Mouse (Mus musculus): ENCODE results near the gene Zfp335. TPM values are rescaled to one million over a fixed set of nuclear protein-coding genes. Genes with fewer than 3 reads are reported as not detected.

Zfp335 gene
- polyA plus RNA-seq (2015; fragmentation: Illumina TruSeq; extraction: RNeasy Lipid Tissue Mini Kit (QIAGEN cat#74804); ENCODE audit: insufficient read depth, low read depth, low replicate concordance), result 5.1 TPM

DNA sequence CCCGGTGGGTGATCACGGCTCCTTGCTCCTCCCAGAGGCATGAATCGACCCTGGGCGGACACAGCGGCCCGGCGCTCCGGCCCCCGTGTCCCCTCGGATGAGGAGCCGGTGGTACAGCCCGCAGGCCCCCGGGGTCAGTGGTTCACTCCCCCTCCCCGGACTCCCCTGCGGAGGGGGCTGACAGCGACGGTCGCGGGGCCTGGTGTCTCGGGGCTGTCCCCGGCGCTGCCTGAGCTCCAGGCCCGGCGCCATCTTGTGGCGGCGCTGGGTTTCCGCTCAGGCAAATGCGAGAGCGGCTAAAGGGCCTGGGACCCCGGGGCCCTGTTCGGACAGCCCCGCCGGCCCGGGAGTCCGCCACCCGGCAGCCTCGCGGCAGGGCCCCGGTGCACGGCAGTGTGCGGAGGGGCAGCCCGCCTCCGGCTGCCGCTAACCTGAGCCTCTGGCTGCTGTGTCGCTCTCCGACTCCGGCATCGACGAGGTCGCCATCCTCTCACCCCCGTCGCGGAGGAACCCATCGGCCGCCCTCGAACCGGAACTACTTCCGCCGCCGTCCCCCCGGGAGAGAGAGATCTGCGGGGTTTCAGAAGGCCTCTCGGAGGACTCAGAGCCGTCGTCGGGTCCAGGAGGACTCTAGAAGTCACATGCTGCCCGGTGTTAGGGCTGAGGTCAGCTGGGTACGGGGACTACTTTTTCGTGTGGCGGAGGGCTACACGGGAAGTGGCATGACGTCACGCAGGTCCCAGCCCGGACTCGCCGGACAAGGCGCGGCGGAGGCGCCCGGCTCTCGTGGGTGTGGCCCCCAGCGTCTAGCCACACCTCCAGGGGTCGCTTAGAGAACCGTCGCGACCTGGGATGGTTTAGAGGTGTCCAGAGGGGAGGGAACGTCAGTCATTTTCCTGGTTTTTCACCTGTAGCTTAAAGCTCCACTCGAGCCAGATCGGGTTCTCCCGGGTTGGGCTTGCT lies at the start of gene Zfp335:
Gene Zfp335, minus strand, starts transcription at position 672 of the 963 bp plus-strand sequence.

DNA sequence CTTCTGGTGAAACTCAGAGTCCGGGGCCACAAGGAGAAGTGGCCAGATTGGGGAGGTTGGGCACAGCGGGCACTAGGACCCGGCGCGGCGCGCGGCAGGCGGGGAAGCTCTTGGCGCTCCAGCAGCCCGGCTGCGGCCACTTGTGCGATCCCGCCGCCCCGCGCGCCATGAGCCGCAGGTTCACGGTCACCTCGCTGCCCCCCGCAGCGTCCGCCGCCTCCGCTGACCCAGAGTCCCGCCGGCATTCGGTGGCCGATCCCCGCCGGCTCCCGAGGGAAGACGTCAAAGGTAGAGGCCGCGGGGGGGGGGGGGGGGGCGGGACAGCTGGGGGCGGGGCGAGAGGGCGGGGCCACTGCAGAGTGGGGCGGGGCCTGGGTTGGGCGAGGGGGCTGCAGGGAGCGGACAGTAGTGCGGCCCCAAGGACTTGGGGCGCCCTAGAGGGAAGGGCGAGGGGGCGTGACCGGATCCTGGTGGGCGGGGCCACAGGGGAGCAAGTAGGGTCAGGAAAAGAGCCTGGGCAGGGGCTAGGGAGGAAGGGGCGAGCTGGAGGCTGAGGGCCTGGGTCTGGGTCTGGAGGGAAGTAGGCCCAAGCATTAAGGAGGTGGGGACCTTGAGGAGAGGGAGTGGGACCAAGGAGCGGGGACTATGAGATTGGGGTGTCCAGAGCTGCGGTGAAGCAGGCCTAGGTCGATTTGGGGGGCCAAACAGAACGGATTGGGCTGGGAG lies 49.3 kb upstream of the Zfp335 start, which contains the start of gene Slc12a5:
Gene Slc12a5, plus strand, starts transcription at position 87 of the 726 bp plus-strand sequence.

DNA sequence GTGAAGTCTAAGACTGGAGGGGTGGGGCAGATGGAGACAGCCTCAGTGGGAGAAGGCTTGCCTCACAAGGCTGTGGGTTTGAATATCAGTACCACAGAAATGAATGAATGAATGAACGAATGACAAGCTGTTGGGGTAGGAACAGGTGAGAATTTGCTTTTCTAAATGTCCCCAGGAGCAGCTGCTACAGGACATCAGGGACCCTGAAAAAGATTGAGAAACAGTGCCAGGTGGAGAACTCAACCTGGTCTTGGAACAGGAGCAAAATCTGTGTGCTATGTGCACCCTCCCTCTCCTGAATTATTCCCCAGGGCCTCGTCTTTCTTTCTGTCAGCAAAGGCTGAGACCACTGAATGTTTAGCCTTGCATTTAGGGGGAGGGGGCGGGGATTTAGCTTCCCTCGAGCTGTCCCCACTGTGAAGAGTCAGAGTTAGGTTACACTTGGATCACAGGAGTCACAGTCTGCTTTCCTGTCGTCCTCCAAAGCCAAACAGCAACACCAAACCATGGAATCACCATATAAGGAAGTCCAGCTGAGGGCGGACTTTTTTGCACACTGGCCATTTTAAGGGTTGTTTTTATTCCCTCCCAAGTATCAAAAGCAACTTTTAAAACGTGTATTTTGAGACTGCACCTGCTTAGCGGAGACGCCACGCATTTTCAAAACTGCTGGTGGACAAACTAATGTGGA lies 28.7 kb upstream of the Zfp335 start, which contains the start of gene Mmp9:
Gene Mmp9, plus strand, starts transcription at position 641 of the 691 bp plus-strand sequence.

DNA sequence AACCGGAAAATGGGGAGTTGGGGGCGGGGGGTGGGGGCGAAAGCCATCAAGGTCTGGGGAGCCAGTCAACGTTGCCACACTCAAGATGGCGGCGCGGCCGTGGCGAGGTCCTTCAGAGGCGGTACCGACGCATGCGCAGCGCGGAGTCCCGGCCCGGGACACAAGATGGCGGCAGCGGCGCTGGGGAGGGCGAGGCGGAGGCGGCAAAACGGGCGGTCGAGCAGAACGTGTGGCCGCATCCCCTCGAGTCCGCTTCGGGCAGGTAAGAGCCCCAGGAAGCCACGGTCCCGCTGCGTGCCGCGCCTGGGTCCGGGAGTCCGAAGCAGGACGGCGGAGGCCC lies 32.4 kb downstream of the Zfp335 start, which contains the start of gene Pcif1:
Gene Pcif1, plus strand, starts transcription at position 77 of the 340 bp plus-strand sequence.

DNA sequence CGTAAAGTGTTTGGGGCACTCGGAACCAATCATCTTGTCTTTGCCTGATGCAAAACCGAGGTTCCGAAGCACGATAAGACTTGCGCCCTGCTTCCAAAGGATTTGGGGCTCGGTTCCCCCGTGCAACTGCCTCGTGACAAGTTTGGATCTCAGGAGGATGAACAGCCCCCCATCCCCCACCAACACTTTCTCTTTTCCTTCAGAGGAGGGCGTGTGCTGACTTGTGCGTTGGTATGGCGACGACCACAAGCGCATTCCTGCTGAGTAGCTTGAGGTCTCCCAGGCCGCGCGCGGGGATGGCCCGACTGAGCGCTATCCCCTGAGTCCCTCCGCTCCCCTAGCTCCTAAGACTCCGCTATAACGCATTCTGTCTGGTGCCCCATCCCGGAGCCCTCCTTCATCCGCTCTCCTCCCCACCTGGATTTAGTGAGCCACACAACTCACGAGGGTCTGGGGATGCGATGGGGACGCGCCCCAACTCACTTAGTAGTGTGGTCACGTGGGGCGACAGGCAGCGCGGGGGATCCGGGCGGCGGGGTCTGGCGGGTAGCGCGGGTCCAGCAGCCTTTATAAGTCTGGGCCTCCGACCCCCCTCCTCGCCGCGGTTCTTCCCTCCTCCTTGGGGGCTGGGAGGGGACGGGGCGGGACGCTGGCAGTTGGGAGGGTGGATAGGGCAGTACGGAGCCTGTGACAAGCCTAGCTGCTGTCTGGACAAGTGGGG lies 54.3 kb downstream of the Zfp335 start, which contains the start of gene Pltp:
Gene Pltp, minus strand, starts transcription at position 611 of the 721 bp plus-strand sequence.

Other genes with a start within 250 kb of the Zfp335 start
- gene Wfdc11, start 237.7 kb downstream of the Zfp335 start, polyA plus RNA-seq (2015; fragmentation: Illumina TruSeq; extraction: RNeasy Lipid Tissue Mini Kit (QIAGEN cat#74804); ENCODE audit: insufficient read depth, low read depth, low replicate concordance), result not detected
- gene Wfdc13, start 226.7 kb downstream of the Zfp335 start, polyA plus RNA-seq (2015; fragmentation: Illumina TruSeq; extraction: RNeasy Lipid Tissue Mini Kit (QIAGEN cat#74804); ENCODE audit: insufficient read depth, low read depth, low replicate concordance), result not detected
- gene Spint4, start 213.3 kb downstream of the Zfp335 start, polyA plus RNA-seq (2015; fragmentation: Illumina TruSeq; extraction: RNeasy Lipid Tissue Mini Kit (QIAGEN cat#74804); ENCODE audit: insufficient read depth, low read depth, low replicate concordance), result not detected
- gene Spint5, start 196.5 kb downstream of the Zfp335 start, polyA plus RNA-seq (2015; fragmentation: Illumina TruSeq; extraction: RNeasy Lipid Tissue Mini Kit (QIAGEN cat#74804); ENCODE audit: insufficient read depth, low read depth, low replicate concordance), result not detected
- 2.3 TPM for gene Wfdc3, start 165.8 kb downstream of the Zfp335 start, polyA plus RNA-seq (2015; fragmentation: Illumina TruSeq; extraction: RNeasy Lipid Tissue Mini Kit (QIAGEN cat#74804); ENCODE audit: insufficient read depth, low read depth, low replicate concordance)
- 6.2 TPM for gene Dnttip1, start 165.8 kb downstream of the Zfp335 start, polyA plus RNA-seq (2015; fragmentation: Illumina TruSeq; extraction: RNeasy Lipid Tissue Mini Kit (QIAGEN cat#74804); ENCODE audit: insufficient read depth, low read depth, low replicate concordance)
- gene Ube2c, start 141.9 kb downstream of the Zfp335 start, polyA plus RNA-seq (2015; fragmentation: Illumina TruSeq; extraction: RNeasy Lipid Tissue Mini Kit (QIAGEN cat#74804); ENCODE audit: insufficient read depth, low read depth, low replicate concordance), result not detected
- gene Tnnc2, start 131.8 kb downstream of the Zfp335 start, polyA plus RNA-seq (2015; fragmentation: Illumina TruSeq; extraction: RNeasy Lipid Tissue Mini Kit (QIAGEN cat#74804); ENCODE audit: insufficient read depth, low read depth, low replicate concordance), result not detected
- gene Snx21, start 125.9 kb downstream of the Zfp335 start, polyA plus RNA-seq (2015; fragmentation: Illumina TruSeq; extraction: RNeasy Lipid Tissue Mini Kit (QIAGEN cat#74804); ENCODE audit: insufficient read depth, low read depth, low replicate concordance), result 7.6 TPM
- gene Acot8, start 106.9 kb downstream of the Zfp335 start, polyA plus RNA-seq (2015; fragmentation: Illumina TruSeq; extraction: RNeasy Lipid Tissue Mini Kit (QIAGEN cat#74804); ENCODE audit: insufficient read depth, low read depth, low replicate concordance), result 3.7 TPM
- 1.3 TPM for gene Zswim3, start 106.7 kb downstream of the Zfp335 start, polyA plus RNA-seq (2015; fragmentation: Illumina TruSeq; extraction: RNeasy Lipid Tissue Mini Kit (QIAGEN cat#74804); ENCODE audit: insufficient read depth, low read depth, low replicate concordance)
- 2.2 TPM for gene Zswim1, start 89.1 kb downstream of the Zfp335 start, polyA plus RNA-seq (2015; fragmentation: Illumina TruSeq; extraction: RNeasy Lipid Tissue Mini Kit (QIAGEN cat#74804); ENCODE audit: insufficient read depth, low read depth, low replicate concordance)
- not detected for gene Spata25, start 83.2 kb downstream of the Zfp335 start, polyA plus RNA-seq (2015; fragmentation: Illumina TruSeq; extraction: RNeasy Lipid Tissue Mini Kit (QIAGEN cat#74804); ENCODE audit: insufficient read depth, low read depth, low replicate concordance)
- 25.7 TPM for gene Ctsa, start 78.9 kb downstream of the Zfp335 start, polyA plus RNA-seq (2015; fragmentation: Illumina TruSeq; extraction: RNeasy Lipid Tissue Mini Kit (QIAGEN cat#74804); ENCODE audit: insufficient read depth, low read depth, low replicate concordance)
- gene Neurl2, start 78.3 kb downstream of the Zfp335 start, polyA plus RNA-seq (2015; fragmentation: Illumina TruSeq; extraction: RNeasy Lipid Tissue Mini Kit (QIAGEN cat#74804); ENCODE audit: insufficient read depth, low read depth, low replicate concordance), result 0.87 TPM
- gene Pltp, start 54.0 kb downstream of the Zfp335 start, polyA plus RNA-seq (2015; fragmentation: Illumina TruSeq; extraction: RNeasy Lipid Tissue Mini Kit (QIAGEN cat#74804); ENCODE audit: insufficient read depth, low read depth, low replicate concordance), result 49.6 TPM
- 14.1 TPM for gene Pcif1, start 32.5 kb downstream of the Zfp335 start, polyA plus RNA-seq (2015; fragmentation: Illumina TruSeq; extraction: RNeasy Lipid Tissue Mini Kit (QIAGEN cat#74804); ENCODE audit: insufficient read depth, low read depth, low replicate concordance)
- 6.0 TPM for gene Mmp9, start 29.0 kb upstream of the Zfp335 start, polyA plus RNA-seq (2015; fragmentation: Illumina TruSeq; extraction: RNeasy Lipid Tissue Mini Kit (QIAGEN cat#74804); ENCODE audit: insufficient read depth, low read depth, low replicate concordance)
- gene Slc12a5, start 49.0 kb upstream of the Zfp335 start, polyA plus RNA-seq (2015; fragmentation: Illumina TruSeq; extraction: RNeasy Lipid Tissue Mini Kit (QIAGEN cat#74804); ENCODE audit: insufficient read depth, low read depth, low replicate concordance), result 2.0 TPM
- 8.9 TPM for gene Ncoa5, start 123.1 kb upstream of the Zfp335 start, polyA plus RNA-seq (2015; fragmentation: Illumina TruSeq; extraction: RNeasy Lipid Tissue Mini Kit (QIAGEN cat#74804); ENCODE audit: insufficient read depth, low read depth, low replicate concordance)
- gene Cd40, start 143.9 kb upstream of the Zfp335 start, polyA plus RNA-seq (2015; fragmentation: Illumina TruSeq; extraction: RNeasy Lipid Tissue Mini Kit (QIAGEN cat#74804); ENCODE audit: insufficient read depth, low read depth, low replicate concordance), result not detected
- gene 1700025C18Rik, start 179.0 kb upstream of the Zfp335 start, polyA plus RNA-seq (2015; fragmentation: Illumina TruSeq; extraction: RNeasy Lipid Tissue Mini Kit (QIAGEN cat#74804); ENCODE audit: insufficient read depth, low read depth, low replicate concordance), result not detected